Mouse (Mus musculus): ENCODE data around the gene Gdi2. TPM values are rescaled to one million over a fixed set of nuclear protein-coding genes. Genes with fewer than 3 reads are reported as not detected.
A peak's percentile ranks its signal among the peaks of the same experiment; 100 is the strongest.

Gene Gdi2
- polyA plus RNA-seq, 1 experiment from 2014 or later = 459 TPM

DNA sequence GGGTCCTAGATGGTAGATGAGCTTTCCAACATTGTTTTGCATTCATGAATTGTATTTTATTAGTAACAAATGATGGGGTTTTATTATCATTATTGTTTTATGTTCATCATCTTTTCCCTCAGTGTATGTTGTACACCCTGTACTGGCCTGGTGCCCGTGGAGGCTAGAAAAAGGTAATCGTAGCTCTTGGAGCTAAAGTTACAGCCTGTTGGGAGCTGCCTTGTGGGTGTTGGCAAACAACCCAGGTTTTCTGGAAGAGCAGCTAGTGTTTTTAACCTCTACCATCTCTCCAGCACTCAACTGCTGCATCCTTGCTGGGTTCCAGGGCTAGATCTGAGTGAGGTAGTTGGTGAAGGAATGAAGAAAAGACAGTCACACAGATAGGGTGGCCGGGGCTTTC lies 9.5 kb downstream of the Gdi2 start:
- DNase-seq (ENCODE audit: low spot score) = no peak

DNA sequence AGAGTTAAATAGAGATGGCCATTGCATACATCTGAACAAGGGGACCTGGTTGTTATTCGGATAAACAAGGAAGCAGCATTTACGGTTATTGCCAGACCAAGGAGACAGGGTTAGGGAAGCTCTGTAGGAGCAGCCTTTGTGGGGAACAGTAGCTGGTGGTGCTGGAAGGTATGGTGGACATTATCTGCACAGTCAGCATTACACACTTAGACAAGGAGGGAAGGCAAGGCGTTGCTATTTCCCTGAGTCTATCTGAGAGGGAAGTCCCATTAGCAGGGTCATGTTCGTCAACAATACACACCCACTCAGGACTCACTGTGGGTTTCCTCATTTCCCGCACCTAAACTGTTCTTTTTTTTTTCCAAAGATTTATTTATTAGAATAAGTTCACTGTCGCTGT lies 10.0 kb downstream of the Gdi2 start:
- DNase-seq (ENCODE audit: low spot score) = no peak

DNA sequence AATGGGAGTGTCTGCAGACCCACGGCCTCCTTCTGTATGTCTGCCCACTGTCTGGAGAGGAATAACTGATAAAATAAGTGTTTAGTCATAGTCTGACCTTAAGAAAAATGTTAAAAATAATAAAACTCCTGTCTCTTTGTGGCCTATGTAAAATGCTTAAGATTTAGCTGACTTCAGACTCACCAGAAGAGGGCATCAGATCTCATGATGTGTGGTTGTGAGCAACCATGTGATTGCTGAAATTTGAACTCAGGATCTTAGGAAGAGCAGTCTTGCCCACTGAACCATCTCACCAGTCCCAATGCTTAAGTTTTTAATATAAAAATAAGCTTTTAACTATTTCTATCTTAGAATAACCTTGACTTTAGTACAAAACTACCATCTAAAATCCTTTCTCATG lies 25.3 kb downstream of the Gdi2 start:
- DNase-seq (ENCODE audit: low spot score) = no peak

DNA sequence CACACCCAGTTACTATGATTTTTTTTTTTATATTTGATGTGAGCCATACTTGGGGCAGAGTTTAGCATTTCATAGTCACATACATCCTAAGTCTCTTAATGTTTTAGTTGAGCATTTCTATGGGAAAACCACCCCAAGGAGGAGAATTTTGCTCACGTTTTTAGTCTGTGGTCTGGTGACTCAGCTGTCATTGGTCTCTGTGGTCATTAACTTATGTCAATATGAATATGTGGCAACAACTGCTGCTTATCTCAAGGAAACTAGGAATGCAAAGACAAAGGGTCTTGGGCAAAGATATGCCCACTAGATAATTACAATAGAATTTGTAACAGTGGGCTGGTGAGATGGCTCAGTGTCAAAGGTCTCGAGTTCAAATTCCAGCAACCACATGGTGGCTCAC lies 26.1 kb downstream of the Gdi2 start:
- no peak for DNase-seq (ENCODE audit: low spot score)

DNA sequence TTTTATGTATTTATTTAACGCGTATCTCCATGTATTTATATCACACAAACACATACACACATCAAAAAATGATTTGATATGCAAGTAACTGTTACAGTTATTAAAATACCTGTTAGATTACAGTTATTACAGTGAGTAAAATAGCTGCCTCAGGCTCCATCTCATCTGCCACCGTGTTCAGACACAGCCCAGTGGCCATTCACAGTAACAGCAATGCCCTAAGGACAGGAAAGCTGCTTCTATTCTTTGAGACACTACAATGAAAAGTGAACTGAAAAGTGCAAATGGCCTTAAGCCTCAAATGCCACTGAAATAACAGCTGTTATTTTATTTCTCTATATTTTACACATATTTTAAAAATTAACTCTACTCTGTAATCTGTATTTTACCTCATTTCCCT lies 52.9 kb downstream of the Gdi2 start:
- no peak for DNase-seq (ENCODE audit: low spot score)

DNA sequence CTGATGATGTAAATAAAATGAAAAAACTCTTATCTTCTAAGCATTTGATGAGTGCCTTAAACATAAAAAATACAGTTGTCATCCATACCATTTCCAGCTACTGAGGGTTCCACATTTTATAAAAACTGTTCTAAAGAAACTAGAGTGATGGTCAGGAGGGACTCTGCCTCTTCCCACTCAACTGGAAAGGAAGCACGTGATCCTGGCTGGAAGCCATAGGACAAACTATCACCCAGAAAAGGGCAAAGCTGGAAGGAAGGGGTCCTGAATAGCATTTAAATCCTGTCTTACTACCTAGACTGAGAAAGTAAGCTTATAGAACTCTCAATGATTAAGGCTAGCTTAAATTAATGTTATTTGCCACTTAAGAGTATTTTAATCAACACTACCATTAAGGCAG lies 56.4 kb downstream of the Gdi2 start:
- no peak for DNase-seq (ENCODE audit: low spot score)

DNA sequence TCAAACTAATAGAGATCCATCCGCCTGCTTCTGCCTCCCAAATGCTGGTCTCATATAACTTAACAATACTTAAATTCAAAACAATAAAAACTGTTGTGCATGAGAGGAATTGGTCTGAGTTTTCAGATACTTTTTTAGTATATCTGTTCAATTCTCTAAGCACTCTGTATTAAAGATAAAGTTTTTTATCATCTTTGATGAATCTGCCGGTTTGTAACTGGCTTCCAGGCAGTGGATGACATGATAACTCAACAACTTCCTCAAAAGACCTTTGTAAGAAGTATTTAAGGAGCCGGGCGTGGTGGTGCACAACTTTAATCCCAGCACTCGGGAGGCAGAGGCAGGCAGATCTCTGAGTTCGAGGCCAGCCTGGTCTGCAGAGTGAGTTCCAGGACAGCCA lies 58.4 kb downstream of the Gdi2 start:
- DNase-seq (ENCODE audit: low spot score) = no peak

DNA sequence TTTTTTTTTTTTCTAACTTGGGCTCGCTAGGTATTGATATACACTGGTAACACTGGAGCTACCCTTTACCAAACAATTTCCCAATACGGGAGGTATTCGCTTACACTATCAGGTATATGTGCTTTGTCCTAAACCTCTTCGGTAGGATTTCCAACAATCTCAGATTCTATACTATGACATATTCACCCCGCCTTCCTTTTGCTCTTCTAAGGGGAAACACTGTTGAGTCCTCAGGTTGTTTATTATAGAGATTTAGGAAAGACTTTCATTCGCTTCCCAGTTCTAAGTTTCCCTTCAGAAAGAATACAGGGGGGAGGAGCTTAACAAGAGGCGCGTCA lies 71.9 kb downstream of the Gdi2 start:
- DNase-seq (ENCODE audit: low spot score) = no peak

DNA sequence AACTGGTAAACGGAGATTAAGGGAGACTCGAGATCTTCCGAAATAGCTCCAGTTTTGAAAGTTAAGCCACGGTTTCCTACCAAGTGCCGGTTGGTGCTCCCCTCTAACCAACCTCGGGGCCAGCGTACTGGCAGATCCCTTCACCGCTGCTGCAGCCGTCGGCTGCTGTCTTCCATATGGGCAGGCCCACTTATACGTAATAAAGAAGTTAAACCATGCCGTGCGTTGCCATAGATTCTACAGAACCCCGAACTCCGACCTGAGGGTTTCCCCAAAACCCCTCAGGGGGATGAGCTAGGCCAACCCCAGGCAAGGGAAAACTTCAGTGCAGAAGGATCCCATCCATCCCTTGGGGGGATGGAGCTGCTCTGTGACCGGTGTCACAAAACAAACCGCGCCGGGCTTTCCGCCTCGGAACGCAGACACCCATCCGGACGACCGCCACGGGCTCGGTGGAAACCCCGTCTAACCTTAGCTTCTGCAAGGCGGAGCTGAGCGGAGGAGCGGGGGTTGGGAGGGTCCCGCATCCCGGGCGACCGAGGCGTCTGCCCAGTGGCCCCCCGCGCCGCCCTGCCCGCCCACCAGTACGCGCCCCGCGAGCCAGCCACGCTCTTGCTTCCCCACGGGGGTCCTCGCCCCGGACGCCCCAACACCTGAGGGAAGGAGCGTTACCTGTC lies 72.4 kb downstream of the Gdi2 start:
- DNase-seq (ENCODE audit: low spot score) = peak; percentile 54

DNA sequence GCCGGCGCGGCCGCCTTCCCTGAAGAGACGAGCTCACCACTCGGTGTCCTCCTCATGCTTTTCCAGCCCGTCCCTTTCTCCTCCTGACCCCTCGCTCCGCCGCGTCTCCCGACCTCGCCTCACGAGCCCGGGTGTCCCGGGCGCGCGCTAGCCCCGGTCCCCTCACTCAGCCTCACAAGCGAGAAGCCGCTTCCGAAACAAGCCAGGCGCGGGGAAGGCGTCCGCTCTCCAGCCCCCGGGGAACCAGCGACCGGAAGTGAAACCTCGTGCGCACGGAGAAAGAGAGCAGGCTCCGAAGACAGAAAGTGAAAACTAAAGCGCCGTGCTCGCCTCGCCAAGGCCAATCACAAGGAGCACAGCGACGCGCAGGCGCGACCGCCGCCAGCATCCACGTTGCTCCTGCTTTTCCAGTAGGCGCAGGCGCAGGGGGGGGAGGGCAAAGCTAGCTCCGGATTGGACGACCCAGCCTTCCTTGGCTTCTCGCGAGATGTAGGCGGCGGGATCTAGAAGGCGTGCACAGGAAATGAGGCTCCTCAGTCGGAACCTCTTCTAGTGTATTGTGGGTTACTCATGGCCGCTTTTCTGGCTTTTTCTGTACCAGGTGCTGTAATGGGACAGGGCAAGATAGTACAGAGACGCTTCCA lies 73.1 kb downstream of the Gdi2 start, which contains the start of gene Fam208b:
Gene Fam208b (minus strand): TSS at position 314 of the 644 bp plus-strand sequence.
- peak; percentile 99 for DNase-seq (ENCODE audit: low spot score)

Other genes with a start within 250 kb of the Gdi2 start
- gene Fam208b, start 73.0 kb downstream of the Gdi2 start, polyA plus RNA-seq (2015; fragmentation: Nextera tagmentation; extraction: Ambion mirVana) = 10.7 and 12.5 TPM in 2 replicates
- gene Asb13, start 96.0 kb downstream of the Gdi2 start, polyA plus RNA-seq (2015; fragmentation: Nextera tagmentation; extraction: Ambion mirVana) = 6.5 and 7.5 TPM in 2 replicates